Mouse (Mus musculus) spleen, postnatal 36 days (tissue): ENCODE results near the gene Spdef.

Experiments
- DNase-seq, 2 experiments: peaks; one replicate each; pipeline ENCODE4 v3.0.0; 2022; ENCODE audit warnings: low spot score in 2 of 2, mixed read lengths in 1 of 2

The Spdef gene

GRCm38 (mm10) chr17:27728770-27729169 lies at the start of gene Spdef:
Spdef (minus strand) TSS chr17:27728955.
- DNase-seq, result no peak

- peak; percentile 49 to 74 for DNase-seq
Measured at GRCm38 (mm10) chr17:27777823-27778222, 49.1 kb upstream of the Spdef start.

- no peak for DNase-seq
Measured at GRCm38 (mm10) chr17:27774198-27774597, 45.4 kb upstream of the Spdef start.

GRCm38 (mm10) chr17:27771616-27772015 lies 42.9 kb upstream of the Spdef start:
- DNase-seq, result no peak

GRCm38 (mm10) chr17:27768817-27769542 lies 40.2 kb upstream of the Spdef start:
- DNase-seq, result peak; percentile 14 to 31

- DNase-seq, result no peak
Measured at GRCm38 (mm10) chr17:27767543-27767942, 38.8 kb upstream of the Spdef start.

GRCm38 (mm10) chr17:27767120-27767519 lies 38.4 kb upstream of the Spdef start:
- no peak for DNase-seq

GRCm38 (mm10) chr17:27765066-27765465 lies 36.3 kb upstream of the Spdef start:
- DNase-seq, result no peak

- DNase-seq, result no peak
Measured at GRCm38 (mm10) chr17:27764453-27764852, 35.7 kb upstream of the Spdef start.

- no peak for DNase-seq
Measured at GRCm38 (mm10) chr17:27762884-27763283, 34.1 kb upstream of the Spdef start.

- peak; percentile 38 to 46 for DNase-seq
Measured at GRCm38 (mm10) chr17:27761639-27762336, 33.0 kb upstream of the Spdef start.

- no peak for DNase-seq
Measured at GRCm38 (mm10) chr17:27760169-27760568, 31.4 kb upstream of the Spdef start.

- no peak for DNase-seq
Measured at GRCm38 (mm10) chr17:27751314-27752202, 22.8 kb upstream of the Spdef start.

- no peak for DNase-seq
Measured at GRCm38 (mm10) chr17:27750451-27750942, 21.7 kb upstream of the Spdef start.

- DNase-seq, result no peak
Measured at GRCm38 (mm10) chr17:27748123-27748522, 19.4 kb upstream of the Spdef start.

- no peak for DNase-seq
Measured at GRCm38 (mm10) chr17:27746446-27746845, 17.7 kb upstream of the Spdef start.

- DNase-seq, result no peak
Measured at GRCm38 (mm10) chr17:27740961-27741360, 12.2 kb upstream of the Spdef start.

GRCm38 (mm10) chr17:27734344-27735073 lies 5.8 kb upstream of the Spdef start:
- no peak for DNase-seq

- DNase-seq, result no peak
Measured at GRCm38 (mm10) chr17:27732694-27733093, 3.9 kb upstream of the Spdef start.

GRCm38 (mm10) chr17:27732152-27732551 lies 3.4 kb upstream of the Spdef start:
- no peak for DNase-seq

- DNase-seq, result no peak
Measured at GRCm38 (mm10) chr17:27726527-27726926, 2.2 kb downstream of the Spdef start.
